Mouse (Mus musculus) lung, adult 2 months (tissue): ENCODE measurements around the gene Ift172.
"Not testable (repeated sequence)": the region's sequence is repeated elsewhere in the genome, so short reads cannot be mapped to it uniquely, and the experiment has no call there.

ENCODE experiments used
- CTCF ChIP-seq: fragments of 200-500 bp; IDR thresholded peaks from 2 replicates; pipeline ENCODE4 v1.5.1; 2011; ENCODE audit warnings: mild to moderate bottlenecking, low read length, control low read depth; ENCODE audit not compliant: insufficient read depth
- POLR2A ChIP-seq: fragments of 200-500 bp; IDR thresholded peaks from 2 replicates; pipeline ENCODE4 v1.6.1; 2011; ENCODE audit warnings: low read depth, mild to moderate bottlenecking, control low read depth, low read length, borderline replicate concordance; ENCODE audit errors: extremely low read depth

- TF ChIP-seq POLR2A, CTCF: not testable (repeated sequence)
Observed at GRCm38 (mm10) chr5:31216554-31216953, 74.4 kb downstream of the Ift172 start.
